Mouse (Mus musculus) brain, embryonic 14.5 days (tissue): ENCODE results near the gene Myo15.

Experiments
- CTCF ChIP-seq: fragments of 200-500 bp; IDR thresholded peaks from 2 replicates; pipeline ENCODE4 v1.5.1; 2012; ENCODE audit warnings: inconsistent platforms, mild to moderate bottlenecking, moderate library complexity, borderline replicate concordance; ENCODE audit not compliant: insufficient read depth, insufficient read length; ENCODE audit errors: extremely low read depth
- POLR2A ChIP-seq: fragments of 200-500 bp; IDR thresholded peaks from 2 replicates; pipeline ENCODE4 v1.6.1; 2012; ENCODE audit warnings: mild to moderate bottlenecking, inconsistent platforms, borderline replicate concordance; ENCODE audit not compliant: poor library complexity, insufficient read depth, insufficient read length, severe bottlenecking; ENCODE audit errors: extremely low read depth

- TF ChIP-seq POLR2A, result no peak
- TF ChIP-seq CTCF, result no peak
Observed at GRCm38 (mm10) chr11:60426417-60426816, 42.7 kb upstream of the Myo15 start.
